Mouse (Mus musculus): ENCODE results near the gene Lcn2.

DNA sequence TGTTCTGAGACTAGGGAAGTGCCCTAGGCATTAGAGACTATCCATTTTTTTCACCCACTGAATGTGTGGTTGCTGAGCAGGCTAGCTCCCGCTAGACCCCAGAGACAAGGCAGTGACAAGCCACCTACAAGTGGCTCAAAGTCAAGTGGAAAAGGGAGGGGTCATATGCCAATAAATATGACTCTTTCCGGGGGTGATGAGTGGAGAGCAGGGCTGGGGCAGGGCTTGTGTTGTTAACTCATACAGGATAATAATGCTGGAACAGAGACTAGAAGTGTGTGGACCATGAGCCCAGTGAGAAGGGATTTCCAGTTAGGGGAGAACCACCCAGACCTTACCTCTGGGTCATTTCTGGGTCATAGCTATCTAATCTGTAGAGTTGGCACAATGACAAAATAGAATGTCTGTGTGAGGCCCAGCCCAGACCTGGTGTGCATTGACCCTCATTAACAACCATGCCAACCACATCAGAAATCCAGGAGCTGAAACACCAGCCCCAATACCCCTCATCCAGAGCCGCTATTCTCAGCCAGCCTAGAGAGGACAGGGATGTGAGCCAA lies 33.6 kb downstream of the Lcn2 start:
- no peak for TF ChIP-seq POLR2A (IDR thresholded peaks at IDR 0.05; ENCODE audit: low read depth, low read length)
- TF ChIP-seq CTCF (conservative IDR thresholded peaks at IDR 0.05; ENCODE audit: insufficient read depth, insufficient read length, low read depth, low read length): no peak
